Mouse (Mus musculus): ENCODE results near the gene Cmtm7. TPM values are rescaled to one million over a fixed set of nuclear protein-coding genes. Genes with fewer than 3 reads are reported as not detected.

Gene Cmtm7
- polyA plus RNA-seq (2014; fragmentation: Nextera tagmentation; extraction: Ambion mirVana): 71.1 and 84.6 TPM in 2 replicates

DNA sequence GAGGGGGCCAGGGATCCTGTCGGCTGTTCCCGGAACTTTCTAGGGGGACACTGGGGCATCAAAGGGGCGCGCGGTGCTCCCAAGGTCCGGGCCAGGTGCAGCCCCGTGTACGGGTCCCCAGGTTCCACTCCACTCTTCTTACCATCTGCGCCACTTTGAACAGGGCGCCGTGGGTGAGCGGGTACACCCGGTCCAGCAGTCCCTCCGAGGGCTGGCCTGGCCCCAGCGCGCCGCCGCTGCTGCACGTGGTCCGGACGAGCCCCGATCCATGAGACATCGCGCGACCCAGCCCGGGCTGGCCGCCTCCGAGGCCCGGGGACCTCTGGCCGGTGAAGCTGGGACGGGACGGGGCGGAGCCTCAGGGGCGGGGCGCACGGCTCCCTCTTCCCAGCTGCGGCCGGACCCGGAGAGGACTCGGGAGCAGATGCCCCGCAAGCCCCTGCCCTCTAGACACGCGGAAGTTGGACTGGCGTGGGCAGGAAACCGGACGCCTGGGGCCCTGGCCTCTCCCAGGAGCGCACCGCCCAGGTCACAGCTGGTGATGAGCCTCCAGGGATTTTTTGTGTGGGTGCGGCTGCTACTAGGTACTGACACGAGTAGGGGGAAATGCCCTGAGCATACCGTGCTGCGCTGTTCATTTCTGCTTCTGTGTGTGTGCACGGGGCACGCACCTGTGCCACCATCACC, at the start of gene Cmtm7:
TSS of gene Cmtm7 (minus strand) at position 331 of the 687 bp plus-strand sequence.
- Histone ChIP-seq H3K9ac (ENCODE audit: low read length) (peak within 1 kb of the TSS; percentile 79), H3K4me1 (ENCODE audit: control insufficient read depth, insufficient read depth, low read length) (peaks cover 5% of the 10 kb centered on the region; the same call in 1 of the 2 replicates), H3K27ac (replicated peaks; ENCODE audit: low read depth, low read length) (peak within 1 kb of the TSS; percentile 79), H3K27me3 (ENCODE audit: control insufficient read depth, insufficient read depth, low read length) (no peaks in the 10 kb centered on the region), H3K9me3 (ENCODE audit: control insufficient read depth, low read length) (no peaks in the 10 kb centered on the region), H3K4me3 (ENCODE audit: low read depth, low read length) (peak within 1 kb of the TSS; percentile 66), H3K4me2 (ENCODE audit: low read depth, severe bottlenecking) (peak within 1 kb of the TSS; percentile 57), H3K36me3 (ENCODE audit: control insufficient read depth, insufficient read depth, low read length) (no peaks in the 10 kb centered on the region)
- ATAC-seq (ENCODE audit: insufficient number of reproducible peaks, low FRiP score, low TSS enrichment, low read depth): peak; percentile 78
- peak; percentile 85 for DNase-seq (ENCODE audit: low spot score)
- under 1% methylated on average over 52 of the region's 54 CpGs for WGBS

GRCm38 (mm10) chr9:114830351-114830750, 48.7 kb upstream of the Cmtm7 start:
- no peak overlapping the region for H3K9ac ChIP-seq (ENCODE audit: low read length)
- H3K36me3 ChIP-seq (ENCODE audit: control insufficient read depth, insufficient read depth, low read length): no peaks in the 10 kb centered on the region
- no peaks in the 10 kb centered on the region for H3K27me3 ChIP-seq (ENCODE audit: control insufficient read depth, insufficient read depth, low read length)
- H3K27ac ChIP-seq (replicated peaks; ENCODE audit: low read depth, low read length): no peak overlapping the region
- H3K9me3 ChIP-seq (ENCODE audit: control insufficient read depth, low read length): no peaks in the 10 kb centered on the region
- H3K4me1 ChIP-seq (ENCODE audit: control insufficient read depth, insufficient read depth, low read length): no peaks in the 10 kb centered on the region
- H3K4me2 ChIP-seq (ENCODE audit: low read depth, severe bottlenecking): no peak overlapping the region
- ATAC-seq (ENCODE audit: insufficient number of reproducible peaks, low FRiP score, low TSS enrichment, low read depth) (no peak), DNase-seq (ENCODE audit: low spot score) (no peak)
- WGBS: 57% methylated on average over 7 of the region's 7 CpGs
- H3K4me3 ChIP-seq (ENCODE audit: low read depth, low read length): no peak overlapping the region

GRCm38 (mm10) chr9:114829669-114830068, 48.0 kb upstream of the Cmtm7 start:
- Histone ChIP-seq H3K36me3 (ENCODE audit: control insufficient read depth, insufficient read depth, low read length) (no peaks in the 10 kb centered on the region), H3K9me3 (ENCODE audit: control insufficient read depth, low read length) (no peaks in the 10 kb centered on the region)
- no peak for ATAC-seq (ENCODE audit: insufficient number of reproducible peaks, low FRiP score, low TSS enrichment, low read depth)

GRCm38 (mm10) chr9:114828377-114828776, 46.7 kb upstream of the Cmtm7 start:
- H3K9me3 ChIP-seq (ENCODE audit: control insufficient read depth, low read length): no peaks in the 10 kb centered on the region
- H3K27me3 ChIP-seq (ENCODE audit: control insufficient read depth, insufficient read depth, low read length): no peaks in the 10 kb centered on the region
- no peak overlapping the region for H3K27ac ChIP-seq (replicated peaks; ENCODE audit: low read depth, low read length)
- H3K36me3 ChIP-seq (ENCODE audit: control insufficient read depth, insufficient read depth, low read length): no peaks in the 10 kb centered on the region
- DNase-seq (ENCODE audit: low spot score): no peak
- H3K4me3 ChIP-seq (ENCODE audit: low read depth, low read length): no peak overlapping the region
- H3K4me1 ChIP-seq (ENCODE audit: control insufficient read depth, insufficient read depth, low read length): no peaks in the 10 kb centered on the region
- H3K4me2 ChIP-seq (ENCODE audit: low read depth, severe bottlenecking): no peak overlapping the region
- WGBS: 95% methylated on average over 6 of the region's 6 CpGs
- H3K9ac ChIP-seq (ENCODE audit: low read length): no peak overlapping the region
- ATAC-seq (ENCODE audit: insufficient number of reproducible peaks, low FRiP score, low TSS enrichment, low read depth): no peak

More at GRCm38 (mm10) chr9:114829669-114830068, 48.0 kb upstream of the Cmtm7 start:
- H3K27ac ChIP-seq (replicated peaks; ENCODE audit: low read depth, low read length): no peak overlapping the region
- no peak overlapping the region for H3K9ac ChIP-seq (ENCODE audit: low read length)
- WGBS: 85% methylated on average over 8 of the region's 8 CpGs
- H3K27me3 ChIP-seq (ENCODE audit: control insufficient read depth, insufficient read depth, low read length): no peaks in the 10 kb centered on the region
- no peak overlapping the region for H3K4me3 ChIP-seq (ENCODE audit: low read depth, low read length)
- H3K4me1 ChIP-seq (ENCODE audit: control insufficient read depth, insufficient read depth, low read length): no peaks in the 10 kb centered on the region
- DNase-seq (ENCODE audit: low spot score): no peak
- H3K4me2 ChIP-seq (ENCODE audit: low read depth, severe bottlenecking): no peak overlapping the region

DNA sequence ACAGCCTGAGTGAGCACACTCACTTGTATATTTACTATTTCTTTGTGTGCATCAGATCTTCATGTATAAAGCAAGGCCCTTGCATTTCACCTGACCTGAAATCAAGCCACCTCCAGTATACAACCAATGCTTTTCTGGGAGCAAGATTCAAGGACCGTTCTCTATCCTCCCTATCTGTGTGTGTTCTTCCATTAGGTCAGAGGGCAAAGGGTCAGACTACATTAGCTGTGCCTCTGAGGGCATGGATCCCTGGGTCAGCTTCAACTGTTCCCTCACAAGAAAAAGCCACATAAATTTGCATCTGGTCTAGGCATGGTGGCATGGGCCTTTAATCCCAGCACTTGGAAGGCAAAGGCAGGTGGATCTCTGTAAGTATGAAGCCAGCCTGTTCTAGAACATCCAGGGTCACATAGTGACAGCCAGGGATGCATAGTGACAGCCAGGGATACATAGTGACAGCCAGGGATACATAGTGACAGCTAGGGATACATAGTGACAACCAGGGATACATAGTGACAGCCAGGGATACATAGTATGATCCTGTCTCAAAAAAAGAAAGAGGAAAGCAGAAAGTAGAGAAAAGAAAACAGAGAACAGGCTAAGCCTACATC, 45.7 kb upstream of the Cmtm7 start:
- H3K27ac ChIP-seq (replicated peaks; ENCODE audit: low read depth, low read length): no peak overlapping the region
- no peak for DNase-seq (ENCODE audit: low spot score)

DNA sequence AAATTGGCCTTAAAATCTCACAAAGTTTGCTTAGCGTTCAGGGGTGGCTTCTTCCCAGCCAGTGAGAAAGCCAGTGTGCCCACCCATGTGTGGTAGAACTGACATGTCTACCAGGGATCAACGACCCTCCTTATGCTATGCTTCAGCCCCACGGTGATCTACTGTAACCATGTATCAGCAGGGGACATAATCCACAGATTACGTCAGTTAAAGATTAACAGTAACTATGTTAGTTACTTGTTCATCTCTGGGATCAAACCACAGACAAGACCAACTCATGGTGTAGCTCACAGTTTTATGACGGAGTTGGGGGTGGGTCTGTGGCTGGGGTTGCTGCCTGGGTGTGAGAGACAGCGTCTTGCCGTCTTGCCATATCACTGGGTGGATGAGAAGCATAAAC, 42.5 kb upstream of the Cmtm7 start:
- H3K9me3 ChIP-seq (ENCODE audit: control insufficient read depth, low read length): no peaks in the 10 kb centered on the region
- DNase-seq (ENCODE audit: low spot score) (no peak), ATAC-seq (ENCODE audit: insufficient number of reproducible peaks, low FRiP score, low TSS enrichment, low read depth) (no peak)
- H3K4me2 ChIP-seq (ENCODE audit: low read depth, severe bottlenecking): no peak overlapping the region
- no peak overlapping the region for H3K27ac ChIP-seq (replicated peaks; ENCODE audit: low read depth, low read length)
- no peaks in the 10 kb centered on the region for H3K36me3 ChIP-seq (ENCODE audit: control insufficient read depth, insufficient read depth, low read length)
- WGBS: 94% methylated on average over 7 of the region's 7 CpGs
- H3K4me1 ChIP-seq (ENCODE audit: control insufficient read depth, insufficient read depth, low read length): no peaks in the 10 kb centered on the region
- no peaks in the 10 kb centered on the region for H3K27me3 ChIP-seq (ENCODE audit: control insufficient read depth, insufficient read depth, low read length)
- H3K4me3 ChIP-seq (ENCODE audit: low read depth, low read length): no peak overlapping the region
- H3K9ac ChIP-seq (ENCODE audit: low read length): no peak overlapping the region

More for the DNA sequence above, 45.7 kb upstream of the Cmtm7 start:
- no peaks in the 10 kb centered on the region for H3K9me3 ChIP-seq (ENCODE audit: control insufficient read depth, low read length)
- H3K36me3 ChIP-seq (ENCODE audit: control insufficient read depth, insufficient read depth, low read length): no peaks in the 10 kb centered on the region
- WGBS: 58% methylated on average over 1 of the region's 1 CpGs
- H3K4me1 ChIP-seq (ENCODE audit: control insufficient read depth, insufficient read depth, low read length): no peaks in the 10 kb centered on the region
- no peaks in the 10 kb centered on the region for H3K27me3 ChIP-seq (ENCODE audit: control insufficient read depth, insufficient read depth, low read length)
- H3K4me2 ChIP-seq (ENCODE audit: low read depth, severe bottlenecking): no peak overlapping the region
- no peak overlapping the region for H3K4me3 ChIP-seq (ENCODE audit: low read depth, low read length)
- no peak for ATAC-seq (ENCODE audit: insufficient number of reproducible peaks, low FRiP score, low TSS enrichment, low read depth)
- H3K9ac ChIP-seq (ENCODE audit: low read length): no peak overlapping the region

- Histone ChIP-seq H3K4me1 (ENCODE audit: control insufficient read depth, insufficient read depth, low read length) (no peaks in the 10 kb centered on the region), H3K27me3 (ENCODE audit: control insufficient read depth, insufficient read depth, low read length) (no peaks in the 10 kb centered on the region), H3K36me3 (ENCODE audit: control insufficient read depth, insufficient read depth, low read length) (no peaks in the 10 kb centered on the region), H3K9me3 (ENCODE audit: control insufficient read depth, low read length) (no peaks in the 10 kb centered on the region), H3K4me3 (ENCODE audit: low read depth, low read length) (no peak overlapping the region), H3K9ac (ENCODE audit: low read length) (no peak overlapping the region), H3K4me2 (ENCODE audit: low read depth, severe bottlenecking) (no peak overlapping the region), H3K27ac (replicated peaks; ENCODE audit: low read depth, low read length) (no peak overlapping the region)
- ATAC-seq (ENCODE audit: insufficient number of reproducible peaks, low FRiP score, low TSS enrichment, low read depth) (no peak), DNase-seq (ENCODE audit: low spot score) (no peak)
- WGBS: 78% methylated on average over 15 of the region's 15 CpGs
Observed at GRCm38 (mm10) chr9:114821548-114822289, 40.1 kb upstream of the Cmtm7 start.

GRCm38 (mm10) chr9:114818918-114819317, 37.3 kb upstream of the Cmtm7 start:
- H3K4me2 ChIP-seq (ENCODE audit: low read depth, severe bottlenecking): no peak overlapping the region
- H3K9me3 ChIP-seq (ENCODE audit: control insufficient read depth, low read length): no peaks in the 10 kb centered on the region
- no peak for DNase-seq (ENCODE audit: low spot score)
- no peaks in the 10 kb centered on the region for H3K36me3 ChIP-seq (ENCODE audit: control insufficient read depth, insufficient read depth, low read length)
- H3K4me1 ChIP-seq (ENCODE audit: control insufficient read depth, insufficient read depth, low read length): no peaks in the 10 kb centered on the region
- no peak for ATAC-seq (ENCODE audit: insufficient number of reproducible peaks, low FRiP score, low TSS enrichment, low read depth)
- WGBS: 89% methylated on average over 3 of the region's 3 CpGs
- no peak overlapping the region for H3K4me3 ChIP-seq (ENCODE audit: low read depth, low read length)
- H3K27ac ChIP-seq (replicated peaks; ENCODE audit: low read depth, low read length): no peak overlapping the region
- H3K9ac ChIP-seq (ENCODE audit: low read length): no peak overlapping the region
- no peaks in the 10 kb centered on the region for H3K27me3 ChIP-seq (ENCODE audit: control insufficient read depth, insufficient read depth, low read length)

All from limb, embryonic 11.5 days (tissue).